Mouse (Mus musculus): Measurements from ENCODE around the gene Olfr218. TPM values are rescaled to one million over a fixed set of nuclear protein-coding genes. Genes with fewer than 3 reads are reported as not detected.
"Not testable (repeated sequence)": the region's sequence is repeated elsewhere in the genome, so short reads cannot be mapped to it uniquely, and the experiment has no call there.

Olfr218 gene
- polyA plus RNA-seq (2014; fragmentation: Nextera tagmentation; extraction: Ambion mirVana), result not detected in 2 replicates

DNA sequence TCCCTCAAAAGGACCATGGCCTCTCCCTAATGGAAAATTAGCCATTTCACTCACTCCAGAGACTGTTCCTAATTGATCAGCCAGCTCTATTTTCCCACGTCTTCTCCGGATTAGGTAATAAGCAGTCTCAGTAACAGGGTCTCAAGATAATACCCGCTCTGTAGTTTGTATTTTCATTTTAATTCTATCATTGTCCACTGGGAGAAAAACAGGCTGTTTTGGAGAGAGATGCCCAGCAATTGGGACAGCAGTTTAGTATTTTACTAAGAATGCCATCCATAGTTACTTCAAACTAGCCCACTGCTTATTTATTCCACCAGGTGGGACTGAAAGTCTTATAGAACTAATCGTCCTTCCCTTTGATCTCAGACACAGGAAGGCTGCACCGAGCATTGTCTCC, at the start of gene Olfr218:
Gene Olfr218, plus strand, starts transcription at position 301 of the 400 bp plus-strand sequence.
- Histone ChIP-seq H3K4me1 (replicated peaks; ENCODE audit: control insufficient read depth, insufficient read depth, low read length) (no peaks in the 10 kb centered on the region), H3K9ac (ENCODE audit: low read length) (no peak within 1 kb of the TSS), H3K27ac (ENCODE audit: low read depth, low read length) (no peak within 1 kb of the TSS), H3K36me3 (ENCODE audit: control insufficient read depth, insufficient read depth, low read length) (no peaks in the 10 kb centered on the region), H3K4me2 (ENCODE audit: low read depth, low read length, severe bottlenecking) (no peak within 1 kb of the TSS), H3K9me3 (ENCODE audit: control insufficient read depth, low read length) (no peaks in the 10 kb centered on the region), H3K27me3 (ENCODE audit: control insufficient read depth, insufficient read depth, low read length) (no peaks in the 10 kb centered on the region), H3K4me3 (ENCODE audit: low read depth, low read length) (no peak within 1 kb of the TSS)
- WGBS, result 73% methylated on average over 5 of the region's 5 CpGs
- DNase-seq (ENCODE audit: low spot score) (no peak), ATAC-seq (replicated peaks; ENCODE audit: low FRiP score) (no peak)

DNA sequence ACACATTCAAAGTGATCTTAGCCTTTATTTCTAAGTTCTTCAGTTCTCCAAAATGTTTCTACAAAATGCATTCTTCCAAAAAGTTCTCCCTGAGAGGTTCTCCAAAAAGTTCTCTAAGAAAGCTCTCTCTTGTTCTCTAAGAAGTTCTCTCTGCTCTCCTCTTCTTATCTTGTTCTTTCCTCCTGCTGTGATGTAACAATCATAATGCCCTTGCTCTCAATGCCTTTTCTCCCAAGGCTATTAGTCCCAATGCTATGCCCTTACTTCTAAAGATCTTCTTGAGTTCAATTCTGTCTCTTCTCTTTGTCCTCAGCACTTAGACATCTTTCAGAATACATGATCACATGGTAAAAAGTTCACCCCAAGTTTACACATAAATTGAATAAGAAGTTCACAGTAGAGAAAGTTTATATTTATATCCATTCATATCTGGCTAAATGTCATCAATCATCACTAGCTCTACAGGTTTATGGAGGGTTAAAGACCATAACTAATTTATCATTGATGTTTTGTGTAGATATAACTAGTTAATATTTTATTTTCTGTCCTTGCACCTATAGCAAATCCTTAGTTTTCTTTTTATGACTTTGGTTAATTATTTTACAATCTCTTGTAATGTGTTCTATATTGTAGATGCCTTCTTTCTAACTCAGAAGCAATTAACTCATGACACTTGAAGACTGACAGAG, 23.3 kb upstream of the Olfr218 start:
- H3K4me3 ChIP-seq (ENCODE audit: low read depth, low read length), result no peak overlapping the region
- H3K9ac ChIP-seq (ENCODE audit: low read length), result no peak overlapping the region
- no peaks in the 10 kb centered on the region for H3K36me3 ChIP-seq (ENCODE audit: control insufficient read depth, insufficient read depth, low read length)
- no peak for ATAC-seq (replicated peaks; ENCODE audit: low FRiP score)
- H3K9me3 ChIP-seq (ENCODE audit: control insufficient read depth, low read length), result no peaks in the 10 kb centered on the region
- no peak overlapping the region for H3K27ac ChIP-seq (ENCODE audit: low read depth, low read length)
- no peak overlapping the region for H3K4me2 ChIP-seq (ENCODE audit: low read depth, low read length, severe bottlenecking)
- no peak for DNase-seq (ENCODE audit: low spot score)
- no peaks in the 10 kb centered on the region for H3K27me3 ChIP-seq (ENCODE audit: control insufficient read depth, insufficient read depth, low read length)
- no peaks in the 10 kb centered on the region for H3K4me1 ChIP-seq (replicated peaks; ENCODE audit: control insufficient read depth, insufficient read depth, low read length)

DNA sequence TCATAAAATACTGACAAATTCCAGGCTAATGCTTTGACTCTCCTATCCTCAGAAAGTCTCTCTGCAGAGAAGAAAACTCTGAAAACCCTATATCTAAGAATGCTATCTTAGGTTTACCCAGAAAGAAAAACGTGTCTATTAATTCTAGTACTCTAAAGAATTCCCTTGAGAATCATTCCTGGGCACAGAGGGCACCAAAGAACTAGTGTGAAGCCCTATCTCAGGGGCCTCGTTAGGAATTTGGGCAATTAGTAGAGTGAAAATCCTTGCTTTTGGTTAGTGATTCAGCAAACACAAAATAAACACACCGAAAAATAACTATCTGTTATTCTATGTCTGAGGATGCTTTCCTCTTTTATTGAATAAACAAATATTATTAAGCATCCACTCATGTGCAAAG, 7.1 kb upstream of the Olfr218 start, which contains the start of gene Olfr1406:
Gene Olfr1406, minus strand, starts transcription at position 101 of the 400 bp plus-strand sequence.
- ATAC-seq (replicated peaks; ENCODE audit: low FRiP score), result no peak

DNA sequence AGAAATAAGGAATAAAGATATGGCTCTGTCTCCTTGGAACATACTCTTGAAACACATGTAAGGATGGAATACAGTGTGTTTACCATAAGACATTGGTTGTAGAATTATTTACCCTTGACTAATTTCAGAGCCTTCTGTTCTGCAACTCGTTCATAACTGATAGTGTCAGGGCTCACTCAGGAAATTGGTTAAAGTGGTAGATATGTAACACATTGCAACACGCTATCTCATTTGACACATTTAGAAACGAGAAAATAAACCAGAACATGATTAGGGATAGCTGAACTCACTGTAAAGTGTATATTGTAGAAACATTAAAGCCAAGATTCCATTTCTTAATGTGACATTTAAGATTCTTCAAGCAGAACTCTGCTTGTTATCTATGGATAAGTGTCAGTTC, 5.5 kb upstream of the Olfr218 start:
- H3K4me2 ChIP-seq (ENCODE audit: low read depth, low read length, severe bottlenecking), result no peak overlapping the region
- WGBS, result 80% methylated on average over 3 of the region's 3 CpGs
- no peak for DNase-seq (ENCODE audit: low spot score)

More for the DNA sequence above, 7.1 kb upstream of the Olfr218 start, which contains the start of gene Olfr1406:
- no peak within 1 kb of the TSS for H3K4me3 ChIP-seq (ENCODE audit: low read depth, low read length)
- H3K4me1 ChIP-seq (replicated peaks; ENCODE audit: control insufficient read depth, insufficient read depth, low read length), result no peaks in the 10 kb centered on the region
- H3K27ac ChIP-seq (ENCODE audit: low read depth, low read length), result no peak within 1 kb of the TSS
- WGBS, result 71% methylated on average over 3 of the region's 3 CpGs
- H3K27me3 ChIP-seq (ENCODE audit: control insufficient read depth, insufficient read depth, low read length), result no peaks in the 10 kb centered on the region
- no peak within 1 kb of the TSS for H3K9ac ChIP-seq (ENCODE audit: low read length)
- DNase-seq (ENCODE audit: low spot score), result no peak
- no peaks in the 10 kb centered on the region for H3K36me3 ChIP-seq (ENCODE audit: control insufficient read depth, insufficient read depth, low read length)
- H3K4me2 ChIP-seq (ENCODE audit: low read depth, low read length, severe bottlenecking), result no peak within 1 kb of the TSS
- no peaks in the 10 kb centered on the region for H3K9me3 ChIP-seq (ENCODE audit: control insufficient read depth, low read length)

DNA sequence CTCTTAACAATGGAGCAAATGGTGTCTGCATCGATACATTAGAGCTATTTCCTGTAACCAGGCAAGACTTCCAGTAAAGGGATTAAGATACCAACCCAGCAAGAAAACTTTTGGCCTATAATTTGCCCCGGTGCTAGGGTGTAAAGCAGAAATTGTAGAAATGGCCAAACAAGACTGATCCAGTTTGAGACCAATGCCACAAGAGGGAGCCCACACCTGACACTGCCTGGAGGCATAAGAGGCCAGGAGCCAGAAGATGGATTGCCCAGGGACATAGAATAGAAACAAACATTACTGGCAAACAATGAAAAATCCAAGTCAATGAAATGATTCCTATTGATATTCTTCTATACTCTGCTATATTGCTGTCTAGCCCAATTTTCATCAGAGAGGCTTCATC, 1.2 kb upstream of the Olfr218 start:
- no peak for DNase-seq (ENCODE audit: low spot score)
- ATAC-seq (replicated peaks; ENCODE audit: low FRiP score), result no peak
- WGBS, result 87% methylated on average over 2 of the region's 2 CpGs
- H3K4me3 ChIP-seq (ENCODE audit: low read depth, low read length), result no peak overlapping the region
- no peaks in the 10 kb centered on the region for H3K36me3 ChIP-seq (ENCODE audit: control insufficient read depth, insufficient read depth, low read length)
- no peak overlapping the region for H3K9ac ChIP-seq (ENCODE audit: low read length)
- H3K27me3 ChIP-seq (ENCODE audit: control insufficient read depth, insufficient read depth, low read length), result no peaks in the 10 kb centered on the region
- no peaks in the 10 kb centered on the region for H3K9me3 ChIP-seq (ENCODE audit: control insufficient read depth, low read length)
- no peak overlapping the region for H3K4me2 ChIP-seq (ENCODE audit: low read depth, low read length, severe bottlenecking)
- no peak overlapping the region for H3K27ac ChIP-seq (ENCODE audit: low read depth, low read length)
- no peaks in the 10 kb centered on the region for H3K4me1 ChIP-seq (replicated peaks; ENCODE audit: control insufficient read depth, insufficient read depth, low read length)

More for the DNA sequence above, 5.5 kb upstream of the Olfr218 start:
- Histone ChIP-seq H3K9me3 (ENCODE audit: control insufficient read depth, low read length) (no peaks in the 10 kb centered on the region), H3K9ac (ENCODE audit: low read length) (no peak overlapping the region), H3K36me3 (ENCODE audit: control insufficient read depth, insufficient read depth, low read length) (no peaks in the 10 kb centered on the region), H3K4me3 (ENCODE audit: low read depth, low read length) (no peak overlapping the region), H3K4me1 (replicated peaks; ENCODE audit: control insufficient read depth, insufficient read depth, low read length) (no peaks in the 10 kb centered on the region), H3K27ac (ENCODE audit: low read depth, low read length) (no peak overlapping the region), H3K27me3 (ENCODE audit: control insufficient read depth, insufficient read depth, low read length) (no peaks in the 10 kb centered on the region)
- ATAC-seq (replicated peaks; ENCODE audit: low FRiP score), result no peak

DNA sequence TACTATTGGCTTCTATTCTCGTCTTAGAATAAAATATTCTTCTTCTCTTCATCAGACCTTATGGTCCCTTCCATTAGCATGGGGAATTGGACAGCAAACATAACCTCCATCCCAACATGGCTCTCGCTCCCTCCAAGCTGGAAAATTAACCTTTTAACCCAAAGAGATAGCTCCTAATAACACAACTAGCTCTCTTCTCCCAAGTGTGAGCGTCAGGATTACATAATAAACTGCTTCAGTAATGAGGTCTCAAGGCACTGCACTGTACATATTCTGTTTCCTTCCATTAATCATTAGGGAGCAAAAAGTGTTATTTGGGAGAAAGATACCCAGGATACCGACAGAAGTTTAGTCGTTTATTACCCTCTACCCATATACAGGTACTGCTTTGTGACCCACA, 14.5 kb downstream of the Olfr218 start, which contains the start of gene Olfr1404:
Gene Olfr1404, plus strand, starts transcription at position 301 of the 400 bp plus-strand sequence.
- Histone ChIP-seq H3K4me3 (ENCODE audit: low read depth, low read length) (no peak within 1 kb of the TSS), H3K27me3 (ENCODE audit: control insufficient read depth, insufficient read depth, low read length) (no peaks in the 10 kb centered on the region), H3K36me3 (ENCODE audit: control insufficient read depth, insufficient read depth, low read length) (no peaks in the 10 kb centered on the region), H3K4me2 (ENCODE audit: low read depth, low read length, severe bottlenecking) (no peak within 1 kb of the TSS), H3K4me1 (replicated peaks; ENCODE audit: control insufficient read depth, insufficient read depth, low read length) (no peaks in the 10 kb centered on the region), H3K9ac (ENCODE audit: low read length) (no peak within 1 kb of the TSS), H3K27ac (ENCODE audit: low read depth, low read length) (no peak within 1 kb of the TSS), H3K9me3 (ENCODE audit: control insufficient read depth, low read length) (no peaks in the 10 kb centered on the region)
- ATAC-seq (replicated peaks; ENCODE audit: low FRiP score), result no peak
- no peak for DNase-seq (ENCODE audit: low spot score)
- 91% methylated on average over 5 of the region's 5 CpGs for WGBS

DNA sequence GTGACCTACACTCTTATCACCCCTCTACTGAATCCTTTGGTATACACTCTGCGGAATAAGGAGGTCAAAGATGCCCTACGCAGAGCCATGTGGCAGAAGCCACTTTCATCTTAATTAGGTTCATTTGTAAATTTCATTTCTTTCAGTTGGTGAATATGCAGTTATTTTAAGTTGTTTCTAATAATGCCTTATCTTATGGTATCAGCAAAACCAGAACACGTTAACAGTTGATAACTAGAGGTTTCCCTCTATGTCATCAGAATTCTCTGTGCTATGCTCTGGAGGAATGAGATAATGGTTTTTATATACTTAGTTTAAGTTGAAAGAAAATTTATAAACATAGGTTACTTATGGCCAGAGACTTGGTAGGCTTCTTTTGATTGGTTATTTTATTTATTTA, 18.9 kb downstream of the Olfr218 start:
- Histone ChIP-seq H3K27me3 (ENCODE audit: control insufficient read depth, insufficient read depth, low read length) (no peaks in the 10 kb centered on the region), H3K9ac (ENCODE audit: low read length) (no peak overlapping the region), H3K4me2 (ENCODE audit: low read depth, low read length, severe bottlenecking) (no peak overlapping the region), H3K9me3 (ENCODE audit: control insufficient read depth, low read length) (no peaks in the 10 kb centered on the region), H3K4me3 (ENCODE audit: low read depth, low read length) (no peak overlapping the region), H3K36me3 (ENCODE audit: control insufficient read depth, insufficient read depth, low read length) (no peaks in the 10 kb centered on the region), H3K27ac (ENCODE audit: low read depth, low read length) (no peak overlapping the region), H3K4me1 (replicated peaks; ENCODE audit: control insufficient read depth, insufficient read depth, low read length) (no peaks in the 10 kb centered on the region)
- 90% methylated on average over 3 of the region's 3 CpGs for WGBS
- DNase-seq (ENCODE audit: low spot score), result no peak
- no peak for ATAC-seq (replicated peaks; ENCODE audit: low FRiP score)

DNA sequence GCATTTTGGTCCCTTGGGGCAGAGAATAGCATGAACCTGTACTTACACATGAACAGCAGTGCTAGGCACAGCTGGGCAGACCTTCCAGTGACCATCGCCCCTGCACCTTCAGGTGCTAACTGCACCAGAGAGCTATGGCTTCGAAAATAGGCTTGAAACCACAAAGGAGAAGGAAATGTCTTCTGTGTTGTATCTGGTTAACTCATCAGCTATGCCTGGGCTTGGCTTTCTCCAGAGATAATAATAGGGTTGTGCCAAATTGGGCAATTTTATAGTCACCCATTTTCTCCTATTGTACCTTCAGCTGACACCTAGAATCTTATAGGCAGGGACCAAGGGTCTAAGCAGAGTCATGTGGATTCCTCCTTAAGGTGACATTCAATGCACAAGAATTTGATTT, 29.5 kb downstream of the Olfr218 start, which contains the start of gene Fcer1a:
Gene Fcer1a, minus strand, starts transcription at position 134 of the 400 bp plus-strand sequence.
- H3K27me3 ChIP-seq (ENCODE audit: control insufficient read depth, insufficient read depth, low read length), result no peaks in the 10 kb centered on the region
- DNase-seq (ENCODE audit: low spot score) (no peak), ATAC-seq (replicated peaks; ENCODE audit: low FRiP score) (no peak)
- no peak within 1 kb of the TSS for H3K9ac ChIP-seq (ENCODE audit: low read length)
- H3K4me1 ChIP-seq (replicated peaks; ENCODE audit: control insufficient read depth, insufficient read depth, low read length), result no peaks in the 10 kb centered on the region
- H3K27ac ChIP-seq (ENCODE audit: low read depth, low read length), result no peak within 1 kb of the TSS
- H3K36me3 ChIP-seq (ENCODE audit: control insufficient read depth, insufficient read depth, low read length), result no peaks in the 10 kb centered on the region
- H3K4me3 ChIP-seq (ENCODE audit: low read depth, low read length), result no peak within 1 kb of the TSS
- WGBS, result 89% methylated on average over 2 of the region's 2 CpGs
- H3K9me3 ChIP-seq (ENCODE audit: control insufficient read depth, low read length), result no peaks in the 10 kb centered on the region
- no peak within 1 kb of the TSS for H3K4me2 ChIP-seq (ENCODE audit: low read depth, low read length, severe bottlenecking)

DNA sequence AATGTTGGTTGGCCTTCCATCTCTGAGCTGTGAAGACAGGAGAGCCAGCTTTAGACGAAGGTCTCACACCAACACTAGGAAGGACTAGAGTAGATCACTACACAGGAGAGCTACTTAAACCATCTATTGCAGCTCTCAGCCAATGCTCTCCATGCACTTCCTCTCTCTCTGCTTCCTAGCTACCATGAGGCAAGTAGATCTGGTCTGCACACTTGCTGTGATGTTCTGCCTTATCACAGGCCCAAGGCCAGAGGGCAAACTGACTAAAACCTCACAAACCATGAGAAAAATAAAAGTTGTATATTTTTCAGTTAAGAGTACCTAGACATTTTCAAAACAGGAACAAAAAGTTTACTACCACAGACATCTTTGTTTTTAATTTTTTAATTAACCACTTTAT, 39.4 kb downstream of the Olfr218 start:
- not testable (repeated sequence) for ATAC-seq (replicated peaks; ENCODE audit: low FRiP score); H3K9ac ChIP-seq (ENCODE audit: low read length)

More for the DNA sequence above, 39.4 kb downstream of the Olfr218 start:
- not testable (repeated sequence) for H3K4me1 ChIP-seq (replicated peaks; ENCODE audit: control insufficient read depth, insufficient read depth, low read length); H3K4me2 ChIP-seq (ENCODE audit: low read depth, low read length, severe bottlenecking); H3K9me3 ChIP-seq (ENCODE audit: control insufficient read depth, low read length); H3K27me3 ChIP-seq (ENCODE audit: control insufficient read depth, insufficient read depth, low read length); H3K4me3 ChIP-seq (ENCODE audit: low read depth, low read length); H3K36me3 ChIP-seq (ENCODE audit: control insufficient read depth, insufficient read depth, low read length); DNase-seq (ENCODE audit: low spot score); H3K27ac ChIP-seq (ENCODE audit: low read depth, low read length)
- WGBS, result 78% methylated on average over 1 of the region's 1 CpGs
